Mouse (Mus musculus) liver, adult 2 months (tissue): ENCODE results near the gene Nup88. TPM values are rescaled to one million over a fixed set of nuclear protein-coding genes. Genes with fewer than 3 reads are reported as not detected.
A peak's percentile ranks its signal among the peaks of the same experiment; 100 is the strongest.

ENCODE experiments used
- DNase-seq: peaks from one replicate; pipeline ENCODE4 v3.0.0-alpha.2; 2011; ENCODE audit warnings: low read depth, low spot score; ENCODE audit errors: extremely low read depth
- H3K27ac ChIP-seq: fragments of 200-500 bp; replicated peaks from 2 replicates; pipeline ENCODE4 v1.5.1; 2012; ENCODE audit warnings: low read depth, mild to moderate bottlenecking, control low read depth, inconsistent platforms, low read length; ENCODE audit not compliant: insufficient read depth
- H3K27me3 ChIP-seq: fragments of 200-500 bp; 2 replicates; pipeline ENCODE4 v1.6.1; 2012; ENCODE audit warnings: mild to moderate bottlenecking, moderate library complexity, low read length, inconsistent platforms; ENCODE audit not compliant: control insufficient read depth, insufficient read depth
- H3K36me3 ChIP-seq: fragments of 200-500 bp; 2 replicates; pipeline ENCODE4 v1.6.1; 2012; ENCODE audit warnings: low read length, inconsistent platforms; ENCODE audit not compliant: control insufficient read depth, insufficient read depth
- H3K4me1 ChIP-seq: fragments of 200-500 bp; 2 replicates; pipeline ENCODE4 v1.6.1; 2011; ENCODE audit warnings: low read length; ENCODE audit not compliant: control insufficient read depth, insufficient read depth
- H3K4me3 ChIP-seq: fragments of 200-500 bp; 2 replicates; pipeline ENCODE4 v1.5.1; 2011; ENCODE audit warnings: low read depth, mild to moderate bottlenecking, control low read depth, low read length, moderate library complexity; ENCODE audit not compliant: insufficient read depth
- H3K79me2 ChIP-seq: fragments of 200-500 bp; 2 replicates; pipeline ENCODE4 v1.6.1; 2012; ENCODE audit warnings: inconsistent platforms, mild to moderate bottlenecking, low read length, moderate library complexity; ENCODE audit not compliant: control insufficient read depth, insufficient read depth
- H3K9ac ChIP-seq: fragments of 200-500 bp; 2 replicates; pipeline ENCODE4 v1.6.1; 2012; ENCODE audit warnings: low read depth, mild to moderate bottlenecking, control low read depth, inconsistent platforms, low read length
- CTCF ChIP-seq: fragments of 200-500 bp; IDR thresholded peaks from 2 replicates; pipeline ENCODE4 v1.5.1; 2011; ENCODE audit warnings: low read depth, low read length, control low read depth
- POLR2A ChIP-seq: fragments of 200-500 bp; IDR thresholded peaks from 2 replicates; pipeline ENCODE4 v1.6.1; 2011; ENCODE audit warnings: low read length, control low read depth; ENCODE audit not compliant: insufficient read depth; ENCODE audit errors: extremely low read depth
- WGBS: fragments of 180-500 bp; shearing (Covaris S2); methylation state at CpG from one replicate; pipeline ENCODE4 v1.1.7; 2018; 5-methylcytosine and 5-hydroxymethylcytosine counted together
- polyA plus RNA-seq: library from polyadenylated mRNA; depleted of rRNA; stranded (reverse); fragments of >200 nt; gene quantifications from 2 replicates; pipeline ENCODE4 v1.2.3, GENCODE M21; 2012
- total RNA-seq: library from RNA; depleted of rRNA; stranded (reverse); fragments of >200 nt; gene quantifications from 2 replicates; pipeline ENCODE4 v1.2.3, GENCODE M21; 2014

Gene Nup88
- total and polyA plus RNA-seq, 2 experiments, result 14.3 to 28.9 TPM

- peaks cover 41% of the 10 kb centered on the region for H3K36me3 ChIP-seq
- 92% methylated on average over 6 of the region's 6 CpGs for WGBS
- H3K4me1 ChIP-seq, result peaks cover 11% of the 10 kb centered on the region
Observed at GRCm38 (mm10) chr11:70977293-70977692, 7.5 kb upstream of the Nup88 start.

GRCm38 (mm10) chr11:70975193-70975592 lies 5.4 kb upstream of the Nup88 start:
- Histone ChIP-seq H3K79me2 (0 out of 2 replicates have a peak, but pooled peaks cover 6% of the 10 kb centered on the region), H3K27ac (no peak overlapping the region), H3K9ac (no peak overlapping the region), H3K4me3 (no peak overlapping the region), H3K27me3 (no peaks in the 10 kb centered on the region), H3K36me3 (peaks cover 40% of the 10 kb centered on the region), H3K4me1 (peaks cover 8% of the 10 kb centered on the region)
- DNase-seq, result no peak
- TF ChIP-seq CTCF, result no peak
- no peak for TF ChIP-seq POLR2A
- 75% methylated on average over 2 of the region's 2 CpGs for WGBS

More at GRCm38 (mm10) chr11:70977293-70977692, 7.5 kb upstream of the Nup88 start:
- no peak overlapping the region for H3K4me3 ChIP-seq
- TF ChIP-seq CTCF (no peak), POLR2A (no peak)
- H3K27ac ChIP-seq, result no peak overlapping the region
- H3K79me2 ChIP-seq, result 0 out of 2 replicates have a peak, but pooled peaks cover 5% of the 10 kb centered on the region
- H3K9ac ChIP-seq, result no peak overlapping the region
- no peak for DNase-seq
- H3K27me3 ChIP-seq, result no peaks in the 10 kb centered on the region

- Histone ChIP-seq H3K9ac (no peak overlapping the region), H3K4me3 (no peak overlapping the region), H3K79me2 (peaks cover 13% of the 10 kb centered on the region; the same call in 1 of the 2 replicates), H3K36me3 (peaks cover 37% of the 10 kb centered on the region), H3K27ac (no peak overlapping the region), H3K27me3 (no peaks in the 10 kb centered on the region), H3K4me1 (peaks cover 11% of the 10 kb centered on the region)
- 81% methylated on average over 4 of the region's 4 CpGs for WGBS
- TF ChIP-seq CTCF, result no peak
- TF ChIP-seq POLR2A, result no peak
- DNase-seq, result no peak
Observed at GRCm38 (mm10) chr11:70973947-70974346, 4.2 kb upstream of the Nup88 start.

GRCm38 (mm10) chr11:70972586-70972985 lies 2.8 kb upstream of the Nup88 start:
- Histone ChIP-seq H3K27me3 (no peaks in the 10 kb centered on the region), H3K4me3 (no peak overlapping the region), H3K79me2 (peaks cover 13% of the 10 kb centered on the region; the same call in 1 of the 2 replicates), H3K36me3 (peaks cover 27% of the 10 kb centered on the region), H3K27ac (peak overlapping the region; percentile 79), H3K4me1 (peaks cover 13% of the 10 kb centered on the region), H3K9ac (no peak overlapping the region)
- no peak for TF ChIP-seq POLR2A
- no peak for TF ChIP-seq CTCF
- WGBS, result 16% methylated on average over 1 of the region's 1 CpGs
- peak; percentile 96 for DNase-seq

GRCm38 (mm10) chr11:70970560-70971540 lies 1.1 kb upstream of the Nup88 start:
- Histone ChIP-seq H3K79me2 (peaks cover 13% of the 10 kb centered on the region; the same call in 1 of the 2 replicates), H3K9ac (peak overlapping the region; percentile 84), H3K4me3 (peak overlapping the region; percentile 97), H3K36me3 (peaks cover 21% of the 10 kb centered on the region), H3K27ac (peak overlapping the region; percentile 79), H3K27me3 (no peaks in the 10 kb centered on the region), H3K4me1 (peaks cover 13% of the 10 kb centered on the region)
- WGBS, result 11% methylated on average over 24 of the region's 24 CpGs
- DNase-seq, result peak; percentile 55
- TF ChIP-seq CTCF (peak; percentile 32; the same call in 1 of the 2 replicates), POLR2A (no peak)
